Comparison of ENCODE assay signal across 8 mouse cellular contexts in genomic region chr6:28396853-28397457, GRCm38 (mm10). TPM values are rescaled to one million over a fixed set of nuclear protein-coding genes. Genes with fewer than 3 reads are reported as not detected.
DNase-seq lines count a peak whose midpoint lies in the region; ATAC-seq lines count a peak whose summit lies in the region.

No protein-coding gene starts in this region.

- ATAC-seq in hindbrain, embryonic 13.5 days (ENCODE audit: low FRiP score) = no peak; the same call in 1 of the 2 replicates
- no peak for ATAC-seq in monocyte, adult 5-6 weeks (replicated peaks; ENCODE audit: insufficient number of reproducible peaks, low FRiP score, low TSS enrichment, poor library complexity, severe bottlenecking)

- H3K27me3 ChIP-seq in hindbrain, embryonic 13.5 days = peaks cover 14% of the 10 kb centered on the region
- peaks cover 55% of the 10 kb centered on the region for H3K27me3 ChIP-seq in midbrain, embryonic 10.5 days (ENCODE audit: low read depth, poor library complexity, severe bottlenecking)

- no peaks in the 10 kb centered on the region for H3K9me3 ChIP-seq in hindbrain, embryonic 13.5 days
- H3K9me3 ChIP-seq in midbrain, embryonic 10.5 days (replicated peaks) = peaks cover 4% of the 10 kb centered on the region; the same call in 1 of the 2 replicates

- no peak overlapping the region for H3K27ac ChIP-seq in hindbrain, embryonic 13.5 days
- H3K27ac ChIP-seq in midbrain, embryonic 10.5 days (replicated peaks) = peak overlapping the region; percentile 91

- peak overlapping the region; percentile 80 for H3K4me2 ChIP-seq in hindbrain, embryonic 13.5 days

- peak; percentile 24 for DNase-seq in adrenal gland, adult 2 months
- DNase-seq in adrenal gland, adult 8-10 months = no peak
- peak; percentile 26 to 29 for DNase-seq in right cerebral cortex, adult 2 months (ENCODE audit: low spot score in 2 of 2)
- DNase-seq in right cerebral cortex, postnatal 36 days (ENCODE audit: low spot score in 2 of 2) = no peak
- DNase-seq in midbrain, embryonic 10.5 days (ENCODE audit: low spot score) = peak; percentile 57
- no peak for DNase-seq in ovary, postnatal 14 days (ENCODE audit: low spot score)

- peaks cover 21% of the 10 kb centered on the region for H3K4me1 ChIP-seq in hindbrain, embryonic 13.5 days (replicated peaks)
- peaks cover 29% of the 10 kb centered on the region for H3K4me1 ChIP-seq in midbrain, embryonic 10.5 days

- peak overlapping the region; percentile 71 for H3K9ac ChIP-seq in hindbrain, embryonic 13.5 days

- H3K4me3 ChIP-seq in hindbrain, embryonic 13.5 days = peak overlapping the region; percentile 49
- H3K4me3 ChIP-seq in midbrain, embryonic 10.5 days = peak overlapping the region; percentile 57

- no peaks in the 10 kb centered on the region for H3K36me3 ChIP-seq in hindbrain, embryonic 13.5 days
- peaks cover 5% of the 10 kb centered on the region; the same call in 1 of the 2 replicates for H3K36me3 ChIP-seq in midbrain, embryonic 10.5 days

- WGBS in hindbrain, embryonic 13.5 days = under 1% methylated on average over 19 of the region's 19 CpGs
- under 1% methylated on average over 19 of the region's 19 CpGs for WGBS in midbrain, embryonic 10.5 days

RNA-seq across cellular contexts. Expression of gene Zfp800, which starts 0.8 kb away (rescaled TPM):
- total RNA-seq in adrenal gland, adult 2 months (2021) = 10 to 100 TPM; 18.8 to 40.5 TPM
- 5.2 and 8.3 TPM in 2 replicates for polyA plus RNA-seq in adrenal gland, adult 2 months (2012; rRNA removed)
- 10 to 100 TPM; 23.5 to 27.8 (median 23.9) TPM for total RNA-seq in adrenal gland, adult 8-10 months (2022)
- polyA plus RNA-seq in hindbrain, embryonic 13.5 days (2015; fragmentation: Nextera tagmentation; extraction: Ambion mirVana) = 21.5 and 23.0 TPM in 2 replicates
- 25.6 and 27.8 TPM in 2 replicates for polyA plus RNA-seq in midbrain, embryonic 10.5 days (2016; fragmentation: Nextera tagmentation; extraction: Ambion mirVana)
- total RNA-seq in monocyte, adult 5-6 weeks (2017) = 56.7 to 59.9 TPM (median 59.8 TPM) in 3 replicates

RNA-seq across cellular contexts. Expression of gene Arf5, which starts 26.4 kb away (rescaled TPM):
- total RNA-seq in adrenal gland, adult 2 months (2021) = 100 to 1,000 TPM; 155 to 158 TPM
- polyA plus RNA-seq in adrenal gland, adult 2 months (2012; rRNA removed) = 484 and 569 TPM in 2 replicates
- 100 to 1,000 TPM; 150 to 160 (median 155) TPM for total RNA-seq in adrenal gland, adult 8-10 months (2022)
- 401 and 406 TPM in 2 replicates for polyA plus RNA-seq in hindbrain, embryonic 13.5 days (2015; fragmentation: Nextera tagmentation; extraction: Ambion mirVana)
- polyA plus RNA-seq in midbrain, embryonic 10.5 days (2016; fragmentation: Nextera tagmentation; extraction: Ambion mirVana) = 299 and 324 TPM in 2 replicates
- total RNA-seq in monocyte, adult 5-6 weeks (2017) = 29.5 to 45.0 TPM (median 41.6 TPM) in 3 replicates

RNA-seq across cellular contexts. Expression of gene Fscn3, which starts 30.6 kb away (rescaled TPM):
- not detected for total RNA-seq in adrenal gland, adult 2 months (2021)
- polyA plus RNA-seq in adrenal gland, adult 2 months (2012; rRNA removed) = not detected in 2 replicates
- under 1 TPM in 1 of 4 experiments, not detected in 3; 0.16 TPM for total RNA-seq in adrenal gland, adult 8-10 months (2022)
- not detected in 2 replicates for polyA plus RNA-seq in hindbrain, embryonic 13.5 days (2015; fragmentation: Nextera tagmentation; extraction: Ambion mirVana)
- polyA plus RNA-seq in midbrain, embryonic 10.5 days (2016; fragmentation: Nextera tagmentation; extraction: Ambion mirVana) = 0.06 TPM in 1 of 2 replicates, not detected in the other
- not detected in 3 replicates for total RNA-seq in monocyte, adult 5-6 weeks (2017)

RNA-seq across cellular contexts. Expression of gene Gcc1, which starts 31.2 kb away (rescaled TPM):
- total RNA-seq in adrenal gland, adult 2 months (2021) = 10 to 100 TPM; 15.3 to 16.0 TPM
- polyA plus RNA-seq in adrenal gland, adult 2 months (2012; rRNA removed) = 5.7 TPM in 2 replicates
- total RNA-seq in adrenal gland, adult 8-10 months (2022) = 10 to 100 TPM; 17.4 to 20.6 (median 18.6) TPM
- 12.0 and 13.8 TPM in 2 replicates for polyA plus RNA-seq in hindbrain, embryonic 13.5 days (2015; fragmentation: Nextera tagmentation; extraction: Ambion mirVana)
- 11.3 and 11.4 TPM in 2 replicates for polyA plus RNA-seq in midbrain, embryonic 10.5 days (2016; fragmentation: Nextera tagmentation; extraction: Ambion mirVana)
- total RNA-seq in monocyte, adult 5-6 weeks (2017) = 19.5 to 31.0 TPM (median 23.3 TPM) in 3 replicates

RNA-seq across cellular contexts. Expression of gene Pax4, which starts 52.2 kb away (rescaled TPM):
- not detected for total RNA-seq in adrenal gland, adult 2 months (2021)
- not detected in 2 replicates for polyA plus RNA-seq in adrenal gland, adult 2 months (2012; rRNA removed)
- not detected for total RNA-seq in adrenal gland, adult 8-10 months (2022)
- not detected in 2 replicates for polyA plus RNA-seq in hindbrain, embryonic 13.5 days (2015; fragmentation: Nextera tagmentation; extraction: Ambion mirVana)
- 0.21 TPM in 1 of 2 replicates, not detected in the other for polyA plus RNA-seq in midbrain, embryonic 10.5 days (2016; fragmentation: Nextera tagmentation; extraction: Ambion mirVana)
- total RNA-seq in monocyte, adult 5-6 weeks (2017) = not detected in 3 replicates

Comparison
In these comparisons a context has a peak if more than half of its experiments do, and no peak if none do; other contexts are left out.
1. DNase-seq: peak in adrenal gland, adult 2 months (single experiment), right cerebral cortex, adult 2 months (2 of 2) and midbrain, embryonic 10.5 days (single experiment); none in adrenal gland, adult 8-10 months (single experiment), right cerebral cortex, postnatal 36 days (0 of 2) and ovary, postnatal 14 days (single experiment).